Mouse (Mus musculus): ENCODE data around the gene 1700001J03Rik. TPM values are rescaled to one million over a fixed set of nuclear protein-coding genes. Genes with fewer than 3 reads are reported as not detected.
"Not testable (repeated sequence)": the region's sequence is repeated elsewhere in the genome, so short reads cannot be mapped to it uniquely, and the experiment has no call there.

The 1700001J03Rik gene
- polyA plus RNA-seq, 1 experiment from 2014 or later = not detected

- H3K4me3 ChIP-seq; H3K36me3 ChIP-seq; H3K27me3 ChIP-seq; H3K27ac ChIP-seq; H3K9ac ChIP-seq; H3K4me2 ChIP-seq (replicated peaks); H3K4me1 ChIP-seq; ATAC-seq (ENCODE audit: insufficient number of reproducible peaks, insufficient read depth, low FRiP score, low TSS enrichment); H3K9me3 ChIP-seq: not testable (repeated sequence)
- 32% methylated on average over 5 of the region's 5 CpGs for WGBS
These were observed 2.3 kb upstream of the 1700001J03Rik start for GRCm38 (mm10) chr5:146187441-146187840.

- not testable (repeated sequence) for H3K36me3 ChIP-seq; H3K27me3 ChIP-seq; ATAC-seq (ENCODE audit: insufficient number of reproducible peaks, insufficient read depth, low FRiP score, low TSS enrichment); H3K4me1 ChIP-seq; H3K9ac ChIP-seq; H3K4me3 ChIP-seq; H3K9me3 ChIP-seq; H3K27ac ChIP-seq; H3K4me2 ChIP-seq (replicated peaks)
- 58% methylated on average over 4 of the region's 4 CpGs for WGBS
These were observed 12.4 kb downstream of the 1700001J03Rik start for GRCm38 (mm10) chr5:146172744-146173143.

- H3K4me3 ChIP-seq; H3K4me2 ChIP-seq (replicated peaks); H3K9ac ChIP-seq; H3K27ac ChIP-seq; H3K36me3 ChIP-seq; ATAC-seq (ENCODE audit: insufficient number of reproducible peaks, insufficient read depth, low FRiP score, low TSS enrichment); H3K9me3 ChIP-seq; H3K27me3 ChIP-seq; H3K4me1 ChIP-seq: not testable (repeated sequence)
- 82% methylated on average over 2 of the region's 2 CpGs for WGBS
These were observed 14.5 kb downstream of the 1700001J03Rik start, which contains the start of gene Gm6309 for GRCm38 (mm10) chr5:146170621-146171020. TSS of gene Gm6309 (minus strand) at chr5:146170721.

- not testable (repeated sequence) for ATAC-seq (ENCODE audit: insufficient number of reproducible peaks, insufficient read depth, low FRiP score, low TSS enrichment); H3K9ac ChIP-seq
- WGBS = 86% methylated on average over 3 of the region's 3 CpGs
These were observed 24.7 kb downstream of the 1700001J03Rik start, which contains the start of gene Gm5565 for GRCm38 (mm10) chr5:146160439-146160838. TSS of gene Gm5565 (minus strand) at chr5:146160539.

GRCm38 (mm10) chr5:146158326-146158725, 26.8 kb downstream of the 1700001J03Rik start:
- H3K4me3 ChIP-seq; H3K9me3 ChIP-seq; H3K9ac ChIP-seq; H3K36me3 ChIP-seq; ATAC-seq (ENCODE audit: insufficient number of reproducible peaks, insufficient read depth, low FRiP score, low TSS enrichment); H3K27ac ChIP-seq; H3K27me3 ChIP-seq; H3K4me2 ChIP-seq (replicated peaks); H3K4me1 ChIP-seq: not testable (repeated sequence)
- WGBS = 83% methylated on average over 4 of the region's 4 CpGs

More at GRCm38 (mm10) chr5:146160439-146160838, 24.7 kb downstream of the 1700001J03Rik start, which contains the start of gene Gm5565:
- H3K4me1 ChIP-seq; H3K4me3 ChIP-seq; H3K4me2 ChIP-seq (replicated peaks); H3K27ac ChIP-seq; H3K27me3 ChIP-seq; H3K36me3 ChIP-seq; H3K9me3 ChIP-seq: not testable (repeated sequence)

DNA sequence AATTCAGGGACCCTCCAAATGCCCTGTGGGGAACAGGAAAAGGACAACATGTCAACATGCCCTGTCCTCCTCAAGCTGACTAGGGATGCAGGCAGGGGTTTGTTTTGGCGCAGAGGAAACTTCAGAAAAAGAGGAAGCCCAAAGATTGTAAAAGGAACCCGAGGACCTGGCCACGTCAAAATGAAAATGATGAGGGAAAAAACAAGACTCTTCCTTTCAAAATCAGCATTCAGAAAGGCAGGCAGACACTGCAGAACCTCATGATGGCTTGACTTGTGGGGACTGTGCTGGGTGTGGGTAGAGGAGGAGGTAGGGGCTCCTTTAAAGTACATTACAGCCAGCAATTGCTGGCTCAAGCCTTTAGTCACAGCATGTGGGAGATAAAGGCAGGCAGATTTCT, 34.6 kb downstream of the 1700001J03Rik start:
- Histone ChIP-seq H3K4me2 (replicated peaks) (no peak overlapping the region), H3K27ac (no peak overlapping the region), H3K4me3 (no peak overlapping the region), H3K36me3 (no peaks in the 10 kb centered on the region), H3K27me3 (no peaks in the 10 kb centered on the region), H3K4me1 (no peaks in the 10 kb centered on the region), H3K9me3 (peaks cover 7% of the 10 kb centered on the region; the same call in 1 of the 2 replicates), H3K9ac (no peak overlapping the region)
- no peak for ATAC-seq (ENCODE audit: insufficient number of reproducible peaks, insufficient read depth, low FRiP score, low TSS enrichment)
- 74% methylated on average over 3 of the region's 3 CpGs for WGBS

DNA sequence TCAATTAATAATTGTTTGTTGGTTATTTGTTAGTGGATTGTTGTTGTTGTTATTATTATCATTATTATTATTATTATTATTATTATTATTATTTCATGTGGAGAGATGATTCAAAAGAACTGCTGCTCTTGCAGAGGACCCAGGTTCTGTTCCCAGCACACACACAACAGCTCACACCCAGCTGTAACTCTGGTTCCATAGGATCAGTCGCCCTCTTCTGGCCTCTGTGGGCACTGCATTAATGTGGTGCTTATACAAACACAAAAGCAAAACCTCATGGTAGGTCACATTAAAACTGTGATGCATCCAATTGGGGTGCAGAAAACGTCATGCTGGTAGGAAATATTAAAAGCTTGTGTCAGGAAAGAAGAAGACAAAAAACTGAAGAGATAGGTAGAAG, 37.2 kb downstream of the 1700001J03Rik start:
- H3K36me3 ChIP-seq = no peaks in the 10 kb centered on the region
- H3K4me1 ChIP-seq = no peaks in the 10 kb centered on the region
- H3K9me3 ChIP-seq = peaks cover 7% of the 10 kb centered on the region; the same call in 1 of the 2 replicates
- H3K4me2 ChIP-seq (replicated peaks) = no peak overlapping the region
- no peak overlapping the region for H3K4me3 ChIP-seq
- H3K27ac ChIP-seq = no peak overlapping the region
- H3K9ac ChIP-seq = no peak overlapping the region
- no peak for ATAC-seq (ENCODE audit: insufficient number of reproducible peaks, insufficient read depth, low FRiP score, low TSS enrichment)
- no peaks in the 10 kb centered on the region for H3K27me3 ChIP-seq
- WGBS = 42% methylated on average over 2 of the region's 2 CpGs

Other genes starting within 250 kb of the 1700001J03Rik start
- not detected in 2 replicates for gene Cyp3a25, start 175.7 kb downstream of the 1700001J03Rik start, polyA plus RNA-seq (2016; fragmentation: Nextera tagmentation; extraction: Ambion mirVana)
- not detected in 2 replicates for gene Cyp3a59, start 106.0 kb downstream of the 1700001J03Rik start, polyA plus RNA-seq (2016; fragmentation: Nextera tagmentation; extraction: Ambion mirVana)
- not detected in 2 replicates for gene Gm5565, start 24.8 kb downstream of the 1700001J03Rik start, polyA plus RNA-seq (2016; fragmentation: Nextera tagmentation; extraction: Ambion mirVana)
- not detected in 2 replicates for gene Gm6309, start 14.6 kb downstream of the 1700001J03Rik start, polyA plus RNA-seq (2016; fragmentation: Nextera tagmentation; extraction: Ambion mirVana)
- 32.1 and 32.8 TPM in 2 replicates for gene Rnf6, start 36.3 kb upstream of the 1700001J03Rik start, polyA plus RNA-seq (2016; fragmentation: Nextera tagmentation; extraction: Ambion mirVana)
- gene Cdk8, start 45.9 kb upstream of the 1700001J03Rik start, polyA plus RNA-seq (2016; fragmentation: Nextera tagmentation; extraction: Ambion mirVana) = 30.8 and 31.7 TPM in 2 replicates
- 5.4 and 5.5 TPM in 2 replicates for gene Wasf3, start 199.7 kb upstream of the 1700001J03Rik start, polyA plus RNA-seq (2016; fragmentation: Nextera tagmentation; extraction: Ambion mirVana)

All from embryonic facial prominence, embryonic 12.5 days (tissue).